Mouse (Mus musculus): ENCODE data around the gene Traf5. TPM values are rescaled to one million over a fixed set of nuclear protein-coding genes. Genes with fewer than 3 reads are reported as not detected.

Traf5 gene
- total RNA-seq, 1 experiment: 2.1 TPM

DNA sequence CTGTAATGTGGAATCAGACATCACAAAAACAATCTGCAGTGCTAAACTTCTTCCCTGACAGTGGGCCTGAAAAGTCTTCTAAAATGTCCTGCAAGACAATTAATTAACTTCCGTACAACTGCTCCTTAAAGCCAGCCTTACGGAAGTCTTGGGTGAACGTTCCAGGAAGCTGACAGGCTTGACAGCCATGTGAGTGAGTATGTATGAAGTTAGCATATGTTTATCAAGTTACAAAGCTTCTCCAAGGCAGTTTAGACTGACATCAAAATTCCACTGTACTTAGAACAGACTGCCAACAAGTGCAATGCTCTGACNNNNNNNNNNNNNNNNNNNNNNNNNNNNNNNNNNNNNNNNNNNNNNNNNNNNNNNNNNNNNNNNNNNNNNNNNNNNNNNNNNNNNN lies 38.6 kb downstream of the Traf5 start:
- Histone ChIP-seq H3K4me3 (ENCODE audit: insufficient read depth in 1 of 2, low read depth in 1 of 2, low read length in 2 of 2, poor library complexity in 1 of 2, severe bottlenecking in 1 of 2) (no peak overlapping the region), H3K27ac (ENCODE audit: insufficient read depth, low read depth, low read length, poor library complexity, severe bottlenecking) (no peak overlapping the region), H3K4me1 (ENCODE audit: control insufficient read depth in 2 of 2, insufficient read depth in 2 of 2, low read length in 2 of 2, poor library complexity in 1 of 2) (no peaks in the 10 kb centered on the region), H3K9me3 (ENCODE audit: control insufficient read depth, insufficient read depth, low read depth, low read length) (no peaks in the 10 kb centered on the region), H3K9ac (ENCODE audit: insufficient read depth, low read depth, low read length, poor library complexity, severe bottlenecking) (no peak overlapping the region), H3K36me3 (ENCODE audit: control insufficient read depth, insufficient read depth, low read length, poor library complexity, severe bottlenecking) (no peaks in the 10 kb centered on the region)
- DNase-seq (ENCODE audit: low read depth, low spot score): no peak
- TF ChIP-seq ZNF384 (IDR thresholded peaks at IDR 0.05; ENCODE audit: low read depth, low read length) (no peak), ZC3H11A (IDR thresholded peaks at IDR 0.05; ENCODE audit: borderline replicate concordance, low read depth, low read length) (no peak), CHD2 (IDR thresholded peaks at IDR 0.05; ENCODE audit: low read depth, low read length) (no peak), MAFK (IDR thresholded peaks at IDR 0.05; ENCODE audit: insufficient read depth, low read depth, low read length) (no peak), HCFC1 (IDR thresholded peaks at IDR 0.05; ENCODE audit: borderline replicate concordance, insufficient read depth, low read length) (no peak)
- in situ Hi-C loops (cut with MboI; ENCODE audit: low sequenced_read_pairs in 2 of 2, unreplicated experiment in 2 of 2): no loop called here

DNA sequence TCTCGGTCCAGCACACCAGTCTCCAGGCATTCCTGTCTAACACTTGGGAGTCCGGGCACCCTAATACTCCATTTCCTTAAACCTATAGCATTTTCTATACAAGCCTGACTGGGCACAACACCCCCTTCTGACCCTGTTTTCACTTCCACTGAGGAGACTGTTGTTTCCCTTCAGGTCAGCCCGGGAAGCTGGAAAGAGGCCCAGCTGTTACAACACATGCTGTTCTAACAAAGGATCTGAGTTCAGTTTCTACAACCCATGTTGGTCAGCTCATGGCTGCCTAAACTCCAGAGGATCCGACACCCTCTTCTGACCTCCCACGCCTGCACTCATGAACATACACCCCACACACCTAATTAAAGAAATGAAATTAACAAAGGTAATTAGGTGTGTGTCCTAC lies 39.4 kb downstream of the Traf5 start:
- in situ Hi-C loops (cut with MboI; ENCODE audit: low sequenced_read_pairs in 2 of 2, unreplicated experiment in 2 of 2): no loop called here
- no peaks in the 10 kb centered on the region for H3K9me3 ChIP-seq (ENCODE audit: control insufficient read depth, insufficient read depth, low read depth, low read length)
- no peaks in the 10 kb centered on the region for H3K4me1 ChIP-seq (ENCODE audit: control insufficient read depth in 2 of 2, insufficient read depth in 2 of 2, low read length in 2 of 2, poor library complexity in 1 of 2)
- TF ChIP-seq ZC3H11A (IDR thresholded peaks at IDR 0.05; ENCODE audit: borderline replicate concordance, low read depth, low read length) (no peak), MAFK (IDR thresholded peaks at IDR 0.05; ENCODE audit: insufficient read depth, low read depth, low read length) (no peak), HCFC1 (IDR thresholded peaks at IDR 0.05; ENCODE audit: borderline replicate concordance, insufficient read depth, low read length) (no peak), CHD2 (IDR thresholded peaks at IDR 0.05; ENCODE audit: low read depth, low read length) (no peak), ZNF384 (IDR thresholded peaks at IDR 0.05; ENCODE audit: low read depth, low read length) (no peak)
- no peaks in the 10 kb centered on the region for H3K36me3 ChIP-seq (ENCODE audit: control insufficient read depth, insufficient read depth, low read length, poor library complexity, severe bottlenecking)
- no peak overlapping the region for H3K9ac ChIP-seq (ENCODE audit: insufficient read depth, low read depth, low read length, poor library complexity, severe bottlenecking)
- H3K27ac ChIP-seq (ENCODE audit: insufficient read depth, low read depth, low read length, poor library complexity, severe bottlenecking): no peak overlapping the region
- H3K4me3 ChIP-seq (ENCODE audit: insufficient read depth in 1 of 2, low read depth in 1 of 2, low read length in 2 of 2, poor library complexity in 1 of 2, severe bottlenecking in 1 of 2): no peak overlapping the region
- no peak for DNase-seq (ENCODE audit: low read depth, low spot score)

DNA sequence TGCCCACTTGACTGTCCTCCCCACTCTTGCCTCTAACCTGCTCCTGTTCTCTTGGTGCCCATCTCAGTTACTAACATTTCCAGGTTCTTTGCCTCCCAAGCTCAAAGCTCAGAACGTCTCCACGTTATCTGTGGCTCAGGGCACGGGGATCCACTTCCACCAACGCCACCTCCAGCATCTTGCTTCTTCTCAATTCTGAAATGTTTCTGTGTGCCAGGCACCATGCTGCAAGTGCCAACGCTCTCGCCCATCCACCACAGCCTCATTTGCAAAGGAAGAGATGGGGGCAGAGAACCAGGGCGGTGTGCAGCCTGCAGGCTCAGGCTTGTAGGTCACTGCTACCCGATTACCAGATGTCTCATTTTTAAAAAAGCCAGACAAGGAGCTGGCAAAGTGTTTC lies 39.9 kb downstream of the Traf5 start:
- Histone ChIP-seq H3K4me1 (ENCODE audit: control insufficient read depth in 2 of 2, insufficient read depth in 2 of 2, low read length in 2 of 2, poor library complexity in 1 of 2) (no peaks in the 10 kb centered on the region), H3K9ac (ENCODE audit: insufficient read depth, low read depth, low read length, poor library complexity, severe bottlenecking) (no peak overlapping the region), H3K27ac (ENCODE audit: insufficient read depth, low read depth, low read length, poor library complexity, severe bottlenecking) (no peak overlapping the region), H3K9me3 (ENCODE audit: control insufficient read depth, insufficient read depth, low read depth, low read length) (no peaks in the 10 kb centered on the region), H3K36me3 (ENCODE audit: control insufficient read depth, insufficient read depth, low read length, poor library complexity, severe bottlenecking) (no peaks in the 10 kb centered on the region), H3K4me3 (ENCODE audit: insufficient read depth in 1 of 2, low read depth in 1 of 2, low read length in 2 of 2, poor library complexity in 1 of 2, severe bottlenecking in 1 of 2) (no peak overlapping the region)
- DNase-seq (ENCODE audit: low read depth, low spot score): no peak
- in situ Hi-C loops (cut with MboI; ENCODE audit: low sequenced_read_pairs in 2 of 2, unreplicated experiment in 2 of 2): no loop called here
- TF ChIP-seq HCFC1 (IDR thresholded peaks at IDR 0.05; ENCODE audit: borderline replicate concordance, insufficient read depth, low read length): no peak

DNA sequence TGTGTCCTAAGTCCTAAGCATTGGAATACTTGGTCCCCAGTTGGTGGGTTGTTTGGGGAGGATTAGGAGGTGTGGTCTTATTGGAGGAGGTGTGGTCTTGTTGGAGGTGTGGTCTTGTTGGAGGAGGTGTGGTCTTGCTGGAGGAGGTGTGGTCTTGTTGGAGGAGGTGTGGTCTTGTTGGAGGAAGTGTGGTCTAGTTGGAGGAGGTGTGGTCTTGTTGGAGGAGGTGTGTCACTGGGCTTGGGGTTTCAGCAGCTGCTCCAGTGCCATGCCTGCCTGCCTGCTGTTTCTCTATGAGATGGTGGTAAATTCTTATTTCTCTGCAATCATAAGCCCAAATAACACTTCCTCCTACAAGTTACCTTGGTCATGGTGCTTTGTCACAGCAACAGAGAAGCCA lies 93.3 kb downstream of the Traf5 start:
- Histone ChIP-seq H3K4me3 (ENCODE audit: insufficient read depth in 1 of 2, low read depth in 1 of 2, low read length in 2 of 2, poor library complexity in 1 of 2, severe bottlenecking in 1 of 2) (no peak overlapping the region), H3K9ac (ENCODE audit: insufficient read depth, low read depth, low read length, poor library complexity, severe bottlenecking) (no peak overlapping the region), H3K9me3 (ENCODE audit: control insufficient read depth, insufficient read depth, low read depth, low read length) (no peaks in the 10 kb centered on the region), H3K4me1 (ENCODE audit: control insufficient read depth in 2 of 2, insufficient read depth in 2 of 2, low read length in 2 of 2, poor library complexity in 1 of 2) (peaks cover 0 to 2% of the 10 kb centered on the region in 2 experiments; a peak in 1 of 4 replicates), H3K27ac (ENCODE audit: insufficient read depth, low read depth, low read length, poor library complexity, severe bottlenecking) (no peak overlapping the region), H3K36me3 (ENCODE audit: control insufficient read depth, insufficient read depth, low read length, poor library complexity, severe bottlenecking) (no peaks in the 10 kb centered on the region)
- TF ChIP-seq CHD2 (IDR thresholded peaks at IDR 0.05; ENCODE audit: low read depth, low read length): no peak
- no peak for TF ChIP-seq HCFC1 (IDR thresholded peaks at IDR 0.05; ENCODE audit: borderline replicate concordance, insufficient read depth, low read length)
- no peak for TF ChIP-seq ZC3H11A (IDR thresholded peaks at IDR 0.05; ENCODE audit: borderline replicate concordance, low read depth, low read length)
- in situ Hi-C loops (cut with MboI; ENCODE audit: low sequenced_read_pairs in 2 of 2, unreplicated experiment in 2 of 2): no loop called here
- no peak for DNase-seq (ENCODE audit: low read depth, low spot score)

DNA sequence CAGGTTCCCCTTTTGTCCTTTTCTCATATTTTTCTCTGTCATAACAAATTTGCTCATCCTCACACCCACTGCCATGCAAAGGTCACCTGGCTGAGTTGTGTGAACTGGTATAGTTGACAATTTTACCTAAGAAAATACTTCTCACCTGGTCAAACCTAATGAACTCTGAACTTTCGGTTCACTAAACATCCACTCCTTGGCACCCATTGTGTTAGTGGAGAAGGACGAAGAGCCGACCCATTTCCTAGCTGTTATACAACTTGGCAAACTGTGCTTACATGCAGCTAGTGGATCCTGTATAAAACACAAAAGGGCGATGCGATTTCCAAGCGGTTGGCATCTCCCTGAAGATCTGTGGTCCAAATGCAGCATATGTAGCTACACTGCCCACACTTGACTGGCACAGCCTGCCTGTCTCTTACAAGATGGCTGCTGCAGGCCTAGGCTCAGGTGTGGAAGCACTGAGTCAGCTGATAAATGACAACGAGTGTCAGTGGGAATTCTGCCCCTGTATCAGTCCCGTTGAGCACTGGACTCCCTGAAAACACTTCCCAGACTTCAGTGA lies 95.7 kb downstream of the Traf5 start:
- no peak overlapping the region for H3K9ac ChIP-seq (ENCODE audit: insufficient read depth, low read depth, low read length, poor library complexity, severe bottlenecking)
- no peak for DNase-seq (ENCODE audit: low read depth, low spot score)
- peaks cover 0 to 2% of the 10 kb centered on the region in 2 experiments; a peak in 1 of 4 replicates for H3K4me1 ChIP-seq (ENCODE audit: control insufficient read depth in 2 of 2, insufficient read depth in 2 of 2, low read length in 2 of 2, poor library complexity in 1 of 2)
- TF ChIP-seq MAFK (IDR thresholded peaks at IDR 0.05; ENCODE audit: insufficient read depth, low read depth, low read length) (no peak), CHD2 (IDR thresholded peaks at IDR 0.05; ENCODE audit: low read depth, low read length) (no peak), HCFC1 (IDR thresholded peaks at IDR 0.05; ENCODE audit: borderline replicate concordance, insufficient read depth, low read length) (no peak), ZC3H11A (IDR thresholded peaks at IDR 0.05; ENCODE audit: borderline replicate concordance, low read depth, low read length) (no peak), ZNF384 (IDR thresholded peaks at IDR 0.05; ENCODE audit: low read depth, low read length) (no peak)
- no peaks in the 10 kb centered on the region for H3K9me3 ChIP-seq (ENCODE audit: control insufficient read depth, insufficient read depth, low read depth, low read length)
- in situ Hi-C loops (cut with MboI; ENCODE audit: low sequenced_read_pairs in 2 of 2, unreplicated experiment in 2 of 2): no loop called here
- H3K27ac ChIP-seq (ENCODE audit: insufficient read depth, low read depth, low read length, poor library complexity, severe bottlenecking): no peak overlapping the region
- no peak overlapping the region for H3K4me3 ChIP-seq (ENCODE audit: insufficient read depth in 1 of 2, low read depth in 1 of 2, low read length in 2 of 2, poor library complexity in 1 of 2, severe bottlenecking in 1 of 2)
- H3K36me3 ChIP-seq (ENCODE audit: control insufficient read depth, insufficient read depth, low read length, poor library complexity, severe bottlenecking): no peaks in the 10 kb centered on the region
